Mouse (Mus musculus): ENCODE measurements at regions not wholly inside any gene's neighbourhood (a gene's known extent, or its start where the extent isn't known, plus 50 kb on each side); places are given as distances from the start of the nearest gene placed in this dataset.

DNA sequence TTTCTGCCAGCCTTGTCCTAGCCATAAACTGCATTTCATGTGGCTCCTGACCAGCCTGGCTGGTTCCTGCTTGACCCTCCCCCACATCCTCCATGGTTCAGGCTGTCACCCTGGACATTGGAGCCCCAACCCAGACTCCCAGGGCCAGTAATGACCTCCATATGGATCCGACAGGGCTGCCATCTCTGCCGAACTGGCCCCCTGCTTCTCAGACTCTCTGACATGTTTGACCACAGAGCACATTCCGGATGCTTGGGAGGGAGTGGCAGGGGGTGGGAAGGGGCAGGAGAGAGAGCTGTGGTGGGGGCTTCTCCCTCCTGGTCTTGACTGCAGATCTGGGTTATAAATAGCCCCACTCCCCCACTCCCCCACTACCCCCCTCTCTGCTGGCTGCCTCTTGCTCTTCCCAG, 59.0 kb upstream of the Actrt2 start:
- H3K4me1 ChIP-seq: peaks cover 26% of the 10 kb centered on the region
- H3K9me3 ChIP-seq: no peaks in the 10 kb centered on the region
- 22% methylated on average over 3 of the region's 3 CpGs for WGBS
- peak overlapping the region; percentile 17; the same call in 1 of the 2 replicates for H3K4me3 ChIP-seq
- no peaks in the 10 kb centered on the region for H3K36me3 ChIP-seq
- peak overlapping the region; percentile 80 for H3K27ac ChIP-seq
- DNase-seq (ENCODE audit: low spot score): no peak
- H3K27me3 ChIP-seq (ENCODE audit: insufficient read depth, poor library complexity, severe bottlenecking): peaks cover 22% of the 10 kb centered on the region

- peaks cover 24% of the 10 kb centered on the region for H3K27me3 ChIP-seq (ENCODE audit: insufficient read depth, poor library complexity, severe bottlenecking)
- peaks cover 29% of the 10 kb centered on the region for H3K4me1 ChIP-seq
- no peaks in the 10 kb centered on the region for H3K9me3 ChIP-seq
- H3K4me3 ChIP-seq: no peak overlapping the region
- peak overlapping the region; percentile 80 for H3K27ac ChIP-seq
- DNase-seq (ENCODE audit: low spot score): no peak
- 65% methylated on average over 7 of the region's 7 CpGs for WGBS
- no peaks in the 10 kb centered on the region for H3K36me3 ChIP-seq
Measured at GRCm38 (mm10) chr4:154727945-154728344, 60.3 kb upstream of the Actrt2 start.

GRCm38 (mm10) chr4:154730646-154731045, 63.0 kb upstream of the Actrt2 start:
- peaks cover 29% of the 10 kb centered on the region for H3K4me1 ChIP-seq
- WGBS: 86% methylated on average over 5 of the region's 5 CpGs

GRCm38 (mm10) chr4:154731345-154731744, 63.7 kb upstream of the Actrt2 start:
- Histone ChIP-seq H3K9me3 (no peaks in the 10 kb centered on the region), H3K36me3 (no peaks in the 10 kb centered on the region), H3K27ac (no peak overlapping the region), H3K4me1 (peaks cover 22% of the 10 kb centered on the region), H3K4me3 (no peak overlapping the region), H3K27me3 (ENCODE audit: insufficient read depth, poor library complexity, severe bottlenecking) (peaks cover 25% of the 10 kb centered on the region)
- no peak for DNase-seq (ENCODE audit: low spot score)
- WGBS: 78% methylated on average over 15 of the region's 15 CpGs

More at GRCm38 (mm10) chr4:154730646-154731045, 63.0 kb upstream of the Actrt2 start:
- no peak for DNase-seq (ENCODE audit: low spot score)
- Histone ChIP-seq H3K9me3 (no peaks in the 10 kb centered on the region), H3K27me3 (ENCODE audit: insufficient read depth, poor library complexity, severe bottlenecking) (peaks cover 19% of the 10 kb centered on the region), H3K36me3 (no peaks in the 10 kb centered on the region), H3K27ac (no peak overlapping the region), H3K4me3 (no peak overlapping the region)

DNA sequence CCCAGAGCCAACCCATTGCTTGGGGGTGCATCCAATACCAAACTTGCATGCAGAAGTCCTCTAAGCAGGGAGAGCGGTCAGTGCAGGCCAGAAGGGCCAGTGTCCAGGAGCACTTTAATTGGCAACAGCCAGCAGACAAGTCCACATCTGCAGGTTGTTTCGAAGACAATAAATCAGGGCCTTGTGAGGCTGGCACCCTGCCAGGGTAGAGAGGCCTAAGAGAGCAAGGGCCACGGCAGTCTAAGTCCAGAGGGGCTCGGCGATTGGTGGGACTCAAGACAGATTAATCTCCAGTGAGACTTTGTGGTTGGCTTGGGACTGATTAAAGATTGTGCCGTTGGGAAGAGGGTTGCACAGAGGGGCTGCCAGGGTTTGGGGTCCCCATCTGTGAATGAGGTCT, 68.4 kb upstream of the Actrt2 start:
- H3K9me3 ChIP-seq: no peaks in the 10 kb centered on the region
- H3K27me3 ChIP-seq (ENCODE audit: insufficient read depth, poor library complexity, severe bottlenecking): peaks cover 28% of the 10 kb centered on the region
- no peak overlapping the region for H3K27ac ChIP-seq
- no peak for DNase-seq (ENCODE audit: low spot score)
- H3K4me3 ChIP-seq: no peak overlapping the region
- WGBS: 81% methylated on average over 6 of the region's 6 CpGs
- H3K36me3 ChIP-seq: no peaks in the 10 kb centered on the region
- H3K4me1 ChIP-seq: peaks cover 21% of the 10 kb centered on the region

DNA sequence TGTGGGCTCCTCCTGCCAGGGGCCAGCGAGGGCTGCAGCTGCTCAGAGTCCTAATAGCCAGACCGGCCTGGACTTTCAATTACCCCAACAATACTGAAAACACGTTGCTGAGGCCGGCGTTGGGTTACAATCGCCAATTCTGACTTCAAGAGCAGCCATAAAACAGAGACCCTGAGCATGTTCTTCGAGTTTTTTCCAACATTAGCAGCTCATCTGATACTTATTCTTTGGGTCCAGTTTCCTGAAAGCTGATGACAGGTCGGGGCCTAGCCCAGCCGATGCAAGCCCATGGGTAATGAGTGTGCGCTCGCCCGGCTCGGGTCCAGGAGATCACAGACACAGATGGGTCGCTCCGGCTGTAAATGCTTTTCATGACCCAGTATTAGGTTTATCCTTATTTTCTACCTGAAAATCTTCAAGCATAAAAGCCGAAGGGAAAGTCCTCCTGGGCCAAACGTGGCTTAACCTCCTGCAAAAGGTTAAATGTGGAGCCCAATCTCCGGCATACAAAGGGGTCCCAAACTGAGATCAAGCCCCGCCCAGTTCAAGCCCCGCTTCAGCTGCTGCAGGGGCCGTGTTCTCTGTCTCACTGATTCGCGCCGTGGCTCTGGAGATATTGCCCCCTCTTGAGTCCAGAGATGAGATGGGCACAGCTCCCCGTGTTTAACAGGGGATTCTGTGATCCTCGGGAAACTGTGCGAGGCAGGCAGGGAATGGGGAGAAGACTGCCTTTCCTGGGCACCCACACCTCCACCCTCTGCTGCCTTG, 73.6 kb upstream of the Actrt2 start:
- Histone ChIP-seq H3K27ac (no peak overlapping the region), H3K27me3 (ENCODE audit: insufficient read depth, poor library complexity, severe bottlenecking) (peaks cover 43% of the 10 kb centered on the region), H3K36me3 (no peaks in the 10 kb centered on the region), H3K4me1 (peaks cover 31% of the 10 kb centered on the region), H3K4me3 (peak overlapping the region; percentile 9; the same call in 1 of the 2 replicates), H3K9me3 (no peaks in the 10 kb centered on the region)
- 62% methylated on average over 27 of the region's 27 CpGs for WGBS
- no peak for DNase-seq (ENCODE audit: low spot score)

GRCm38 (mm10) chr4:154746323-154747005, 78.8 kb upstream of the Actrt2 start:
- Histone ChIP-seq H3K4me1 (peaks cover 25% of the 10 kb centered on the region; the same call in 1 of the 2 replicates), H3K27ac (no peak overlapping the region), H3K4me3 (no peak overlapping the region), H3K9me3 (no peaks in the 10 kb centered on the region), H3K36me3 (no peaks in the 10 kb centered on the region), H3K27me3 (ENCODE audit: insufficient read depth, poor library complexity, severe bottlenecking) (peaks cover 55% of the 10 kb centered on the region)
- DNase-seq (ENCODE audit: low spot score): no peak
- WGBS: 80% methylated on average over 16 of the region's 16 CpGs

DNA sequence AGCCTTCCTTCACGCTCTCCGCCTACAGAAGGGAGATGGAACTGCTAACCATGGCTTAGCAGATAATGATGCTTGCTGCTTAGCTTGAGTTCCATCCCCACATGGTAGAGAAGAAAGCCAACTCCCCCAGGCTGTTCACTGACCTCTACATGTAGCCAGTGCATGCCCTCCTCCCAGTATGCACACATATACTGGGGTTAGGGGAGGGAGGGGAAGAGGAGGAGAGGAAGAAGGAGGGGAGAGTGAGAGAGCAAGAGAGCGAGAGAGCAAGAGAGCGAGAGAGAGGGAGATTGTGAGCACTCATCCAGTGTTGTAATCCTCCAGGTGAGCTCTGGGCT, 79.3 kb upstream of the Actrt2 start:
- H3K36me3 ChIP-seq: no peaks in the 10 kb centered on the region
- no peak overlapping the region for H3K27ac ChIP-seq
- DNase-seq (ENCODE audit: low spot score): no peak
- peaks cover 52% of the 10 kb centered on the region for H3K27me3 ChIP-seq (ENCODE audit: insufficient read depth, poor library complexity, severe bottlenecking)
- no peaks in the 10 kb centered on the region for H3K9me3 ChIP-seq
- WGBS: 79% methylated on average over 4 of the region's 4 CpGs
- H3K4me3 ChIP-seq: no peak overlapping the region
- peaks cover 20% of the 10 kb centered on the region; the same call in 1 of the 2 replicates for H3K4me1 ChIP-seq

DNA sequence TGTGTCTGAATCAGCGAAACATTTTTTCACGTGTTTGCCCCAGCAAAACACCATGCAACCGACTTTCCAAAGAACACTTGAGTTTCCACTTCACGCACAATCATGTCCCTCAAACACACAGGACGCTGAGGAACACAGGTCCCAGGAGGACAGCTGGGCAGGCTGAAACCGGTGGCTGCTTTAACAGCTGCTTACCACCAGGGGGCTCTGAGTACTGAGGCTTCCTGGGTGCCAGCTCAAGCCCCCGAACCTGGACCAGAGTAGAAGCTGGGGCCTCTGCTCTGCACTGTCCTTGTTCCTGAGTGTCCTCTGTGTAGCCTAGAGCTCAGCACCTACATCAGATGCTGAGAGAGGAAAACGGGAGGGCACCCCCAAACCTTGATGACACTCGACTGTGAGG, 81.5 kb upstream of the Actrt2 start:
- no peak overlapping the region for H3K27ac ChIP-seq
- WGBS: 41% methylated on average over 9 of the region's 9 CpGs
- peaks cover 39% of the 10 kb centered on the region for H3K27me3 ChIP-seq (ENCODE audit: insufficient read depth, poor library complexity, severe bottlenecking)
- H3K4me1 ChIP-seq: peaks cover 24% of the 10 kb centered on the region
- no peak overlapping the region for H3K4me3 ChIP-seq
- H3K36me3 ChIP-seq: no peaks in the 10 kb centered on the region
- no peak for DNase-seq (ENCODE audit: low spot score)
- H3K9me3 ChIP-seq: no peaks in the 10 kb centered on the region

DNA sequence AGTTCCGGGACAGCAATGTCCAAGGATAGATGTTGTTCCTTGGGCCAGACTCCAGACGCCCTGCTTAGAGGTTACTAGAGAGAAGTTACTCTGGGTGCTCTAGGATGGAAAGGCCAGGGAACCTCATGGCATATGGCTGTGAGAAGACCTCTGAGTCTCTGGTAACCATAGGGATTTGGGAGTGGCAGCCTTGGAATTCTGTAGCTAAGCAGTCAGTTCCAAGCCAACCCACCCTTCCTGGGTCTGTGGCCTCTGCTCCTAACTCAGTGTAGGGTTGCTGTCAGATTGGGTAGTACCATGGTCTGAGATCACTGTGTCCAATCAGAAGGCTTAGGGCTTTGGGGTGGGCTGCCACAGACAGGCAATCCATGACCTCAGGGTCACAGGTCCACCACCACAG, 82.3 kb upstream of the Actrt2 start:
- Histone ChIP-seq H3K36me3 (no peaks in the 10 kb centered on the region), H3K4me3 (no peak overlapping the region), H3K9me3 (no peaks in the 10 kb centered on the region), H3K27ac (no peak overlapping the region), H3K4me1 (peaks cover 24% of the 10 kb centered on the region), H3K27me3 (ENCODE audit: insufficient read depth, poor library complexity, severe bottlenecking) (peaks cover 43% of the 10 kb centered on the region)
- DNase-seq (ENCODE audit: low spot score): no peak
- 73% methylated on average over 2 of the region's 2 CpGs for WGBS

GRCm38 (mm10) chr4:154750440-154751107, 82.9 kb upstream of the Actrt2 start:
- Histone ChIP-seq H3K36me3 (no peaks in the 10 kb centered on the region), H3K27me3 (ENCODE audit: insufficient read depth, poor library complexity, severe bottlenecking) (peaks cover 44% of the 10 kb centered on the region), H3K27ac (no peak overlapping the region), H3K9me3 (no peaks in the 10 kb centered on the region), H3K4me3 (no peak overlapping the region), H3K4me1 (peaks cover 24% of the 10 kb centered on the region)
- WGBS: 61% methylated on average over 14 of the region's 14 CpGs
- no peak for DNase-seq (ENCODE audit: low spot score)

DNA sequence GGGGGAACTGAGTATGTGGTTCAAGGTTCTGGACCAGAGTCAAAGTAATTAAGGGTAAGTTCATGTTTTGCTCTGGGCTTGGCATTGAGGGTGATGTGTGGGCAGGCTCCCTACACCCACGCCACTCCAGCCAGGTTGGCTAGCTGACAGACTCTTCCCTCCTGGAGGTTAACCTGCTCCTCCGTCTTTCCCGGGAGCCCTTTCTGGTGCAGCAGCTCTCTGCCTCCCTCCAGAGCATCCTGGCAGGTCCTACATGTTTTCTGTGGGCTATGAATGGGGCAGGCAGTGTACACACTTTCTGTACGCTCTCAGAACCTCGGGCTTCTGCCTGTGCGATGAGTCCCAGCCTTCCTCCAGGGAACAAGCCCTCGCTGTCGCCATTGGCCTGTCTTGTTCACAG, 82.8 kb upstream of the Ttc34 start:
- Histone ChIP-seq H3K9me3 (no peaks in the 10 kb centered on the region), H3K27ac (no peak overlapping the region), H3K27me3 (ENCODE audit: insufficient read depth, poor library complexity, severe bottlenecking) (peaks cover 26% of the 10 kb centered on the region), H3K36me3 (no peaks in the 10 kb centered on the region), H3K4me3 (no peak overlapping the region), H3K4me1 (peaks cover 11% of the 10 kb centered on the region)
- DNase-seq (ENCODE audit: low spot score): no peak
- WGBS: 74% methylated on average over 8 of the region's 8 CpGs
